Mouse (Mus musculus) heart, embryonic 11.5 days (tissue): ENCODE results near the gene Sypl2. TPM values are rescaled to one million over a fixed set of nuclear protein-coding genes. Genes with fewer than 3 reads are reported as not detected.

Source experiments
- ATAC-seq: fragments of 200-750 bp; cut with Nextera tagmentation; replicated peaks from 2 replicates; pipeline ENCODE4 v1.8.0; 2017; ENCODE audit warnings: moderate library complexity; ENCODE audit not compliant: insufficient number of reproducible peaks, low FRiP score, low TSS enrichment
- H3K27ac ChIP-seq: fragments of 300-500 bp; sonication (generic); 2 replicates; pipeline ENCODE4 v1.5.1; 2014; ENCODE audit warnings: mild to moderate bottlenecking, low read depth, low read length
- H3K27me3 ChIP-seq: fragments of 300-500 bp; sonication (generic); 2 replicates; pipeline ENCODE4 v1.6.1; 2014; ENCODE audit warnings: mild to moderate bottlenecking, low read length, mixed read lengths; ENCODE audit not compliant: control insufficient read depth, insufficient read depth
- H3K36me3 ChIP-seq: fragments of 300-500 bp; sonication (generic); 2 replicates; pipeline ENCODE4 v1.6.1; 2014; ENCODE audit warnings: mild to moderate bottlenecking, low read length, moderate library complexity, mixed read lengths; ENCODE audit not compliant: control insufficient read depth, insufficient read depth
- H3K4me1 ChIP-seq: fragments of 300-500 bp; sonication (generic); 2 replicates; pipeline ENCODE4 v1.6.1; 2014; ENCODE audit warnings: low read length; ENCODE audit not compliant: control insufficient read depth, insufficient read depth
- H3K4me2 ChIP-seq: fragments of 300-500 bp; sonication (generic); 2 replicates; pipeline ENCODE4 v1.6.1; 2014; ENCODE audit warnings: mild to moderate bottlenecking, moderate library complexity
- H3K4me3 ChIP-seq: fragments of 300-500 bp; sonication (generic); 2 replicates; pipeline ENCODE4 v1.5.1; 2014; ENCODE audit warnings: low read depth, low read length
- H3K9ac ChIP-seq: fragments of 300-500 bp; sonication (generic); 2 replicates; pipeline ENCODE4 v1.6.1; 2014; ENCODE audit warnings: mild to moderate bottlenecking, low read depth, low read length, moderate library complexity
- H3K9me3 ChIP-seq: fragments of 300-500 bp; sonication (generic); replicated peaks from 2 replicates; pipeline ENCODE4 v1.6.1; 2016; ENCODE audit warnings: low read length; ENCODE audit not compliant: control insufficient read depth
- WGBS: fragments of 180-500 bp; shearing (Covaris S2); extraction: QIAGEN DNeasy Blood & Tissue Kit; methylation state at CpG from one replicate; pipeline ENCODE4 v1.1.7; 2014; ENCODE audit not compliant: insufficient replicate concordance; 5-methylcytosine and 5-hydroxymethylcytosine counted together
- polyA plus RNA-seq: library from polyadenylated mRNA; unstranded; fragments of >200 nt; fragmentation: Nextera tagmentation; extraction: Ambion mirVana; gene quantifications from 2 replicates; pipeline ENCODE4 v1.2.1, GENCODE M21; 2014

Gene Sypl2
- polyA plus RNA-seq, 1 experiment from 2014 or later = 1.1 TPM

GRCm38 (mm10) chr3:108209946-108210770, 16.3 kb downstream of the Sypl2 start:
- WGBS = under 1% methylated on average over 59 of the region's 72 CpGs
- Histone ChIP-seq H3K27ac (peak overlapping the region; percentile 86), H3K9me3 (no peaks in the 10 kb centered on the region), H3K27me3 (no peaks in the 10 kb centered on the region), H3K36me3 (peaks cover 10% of the 10 kb centered on the region), H3K4me1 (peaks cover 10% of the 10 kb centered on the region; the same call in 1 of the 2 replicates), H3K4me3 (peak overlapping the region; percentile 72), H3K4me2 (peak overlapping the region; percentile 85), H3K9ac (peak overlapping the region; percentile 95)
- peak; percentile 94 for ATAC-seq

- Histone ChIP-seq H3K4me2 (peak overlapping the region; percentile 85), H3K27me3 (no peaks in the 10 kb centered on the region), H3K27ac (no peak overlapping the region), H3K4me1 (peaks cover 10% of the 10 kb centered on the region; the same call in 1 of the 2 replicates), H3K9ac (peak overlapping the region; percentile 95), H3K36me3 (peaks cover 10% of the 10 kb centered on the region), H3K9me3 (no peaks in the 10 kb centered on the region), H3K4me3 (peak overlapping the region; percentile 72)
- no peak for ATAC-seq
- 11% methylated on average over 8 of the region's 8 CpGs for WGBS
Observed at GRCm38 (mm10) chr3:108209536-108209935, 16.9 kb downstream of the Sypl2 start.

GRCm38 (mm10) chr3:108209001-108209400, 17.4 kb downstream of the Sypl2 start:
- H3K4me1 ChIP-seq = peaks cover 10% of the 10 kb centered on the region; the same call in 1 of the 2 replicates
- H3K4me3 ChIP-seq = peak overlapping the region; percentile 72
- ATAC-seq = no peak
- 80% methylated on average over 3 of the region's 3 CpGs for WGBS
- H3K9ac ChIP-seq = peak overlapping the region; percentile 95
- no peaks in the 10 kb centered on the region for H3K27me3 ChIP-seq
- peaks cover 10% of the 10 kb centered on the region for H3K36me3 ChIP-seq
- peak overlapping the region; percentile 85 for H3K4me2 ChIP-seq
- H3K27ac ChIP-seq = no peak overlapping the region
- H3K9me3 ChIP-seq = no peaks in the 10 kb centered on the region

- Histone ChIP-seq H3K27me3 (no peaks in the 10 kb centered on the region), H3K27ac (no peak overlapping the region), H3K4me3 (no peak overlapping the region), H3K9me3 (no peaks in the 10 kb centered on the region), H3K9ac (no peak overlapping the region), H3K4me1 (peaks cover 10% of the 10 kb centered on the region; the same call in 1 of the 2 replicates), H3K4me2 (no peak overlapping the region), H3K36me3 (peaks cover 17% of the 10 kb centered on the region)
- WGBS = 89% methylated on average over 15 of the region's 15 CpGs
- no peak for ATAC-seq
Observed at GRCm38 (mm10) chr3:108206731-108207375, 19.6 kb downstream of the Sypl2 start.

GRCm38 (mm10) chr3:108205601-108206000, 20.8 kb downstream of the Sypl2 start:
- no peak overlapping the region for H3K4me3 ChIP-seq
- H3K4me2 ChIP-seq = no peak overlapping the region
- peaks cover 15% of the 10 kb centered on the region for H3K4me1 ChIP-seq
- 86% methylated on average over 8 of the region's 8 CpGs for WGBS
- H3K9me3 ChIP-seq = no peaks in the 10 kb centered on the region
- no peak for ATAC-seq
- H3K27ac ChIP-seq = no peak overlapping the region
- peaks cover 17% of the 10 kb centered on the region for H3K36me3 ChIP-seq
- no peaks in the 10 kb centered on the region for H3K27me3 ChIP-seq
- H3K9ac ChIP-seq = no peak overlapping the region

GRCm38 (mm10) chr3:108204470-108204869, 22.0 kb downstream of the Sypl2 start:
- no peaks in the 10 kb centered on the region for H3K27me3 ChIP-seq
- no peak for ATAC-seq
- peaks cover 17% of the 10 kb centered on the region for H3K36me3 ChIP-seq
- no peak overlapping the region for H3K4me3 ChIP-seq
- no peak overlapping the region for H3K9ac ChIP-seq
- H3K4me2 ChIP-seq = no peak overlapping the region
- H3K9me3 ChIP-seq = no peaks in the 10 kb centered on the region
- WGBS = 87% methylated on average over 11 of the region's 11 CpGs
- H3K4me1 ChIP-seq = peaks cover 13% of the 10 kb centered on the region
- no peak overlapping the region for H3K27ac ChIP-seq

GRCm38 (mm10) chr3:108203621-108204325, 22.7 kb downstream of the Sypl2 start:
- Histone ChIP-seq H3K27me3 (no peaks in the 10 kb centered on the region), H3K36me3 (peaks cover 21% of the 10 kb centered on the region), H3K9ac (no peak overlapping the region), H3K4me3 (no peak overlapping the region), H3K4me1 (peaks cover 6% of the 10 kb centered on the region; the same call in 1 of the 2 replicates), H3K9me3 (no peaks in the 10 kb centered on the region), H3K27ac (no peak overlapping the region), H3K4me2 (no peak overlapping the region)
- 77% methylated on average over 11 of the region's 11 CpGs for WGBS
- no peak for ATAC-seq

- H3K9me3 ChIP-seq = no peaks in the 10 kb centered on the region
- peaks cover 23% of the 10 kb centered on the region for H3K36me3 ChIP-seq
- peaks cover 5% of the 10 kb centered on the region; the same call in 1 of the 2 replicates for H3K4me1 ChIP-seq
- H3K4me2 ChIP-seq = no peak overlapping the region
- no peak overlapping the region for H3K9ac ChIP-seq
- no peak overlapping the region for H3K4me3 ChIP-seq
- ATAC-seq = no peak
- H3K27me3 ChIP-seq = no peaks in the 10 kb centered on the region
- no peak overlapping the region for H3K27ac ChIP-seq
- WGBS = 88% methylated on average over 13 of the region's 13 CpGs
Observed at GRCm38 (mm10) chr3:108203212-108203611, 23.2 kb downstream of the Sypl2 start.
